Mouse (Mus musculus) left cerebral cortex, adult 2 months (tissue): ENCODE data around the gene Alox8. TPM values are rescaled to one million over a fixed set of nuclear protein-coding genes. Genes with fewer than 3 reads are reported as not detected.
A peak's percentile ranks its signal among the peaks of the same experiment; 100 is the strongest.

Source experiments
- DNase-seq, 2 experiments: peaks; one replicate each; pipeline ENCODE4 v3.0.0; 2021 to 2022; ENCODE audit warnings: low spot score in 2 of 2, mixed read lengths in 1 of 2; ENCODE audit errors: extremely low spot score in 1 of 2
- H3K27ac ChIP-seq: fragments of 200-600 bp; 2 replicates; pipeline ENCODE4 v1.8.1; 2022
- H3K4me3 ChIP-seq: fragments of 200-600 bp; 2 replicates; pipeline ENCODE4 v1.8.1; 2022
- CTCF ChIP-seq: fragments of 200-600 bp; IDR thresholded peaks from 2 replicates; pipeline ENCODE4 v1.8.1; 2022; ENCODE audit warnings: antibody characterized with exemption, mild to moderate bottlenecking, moderate library complexity
- intact Hi-C: fragments of 180-260 bp; cut with DNase I; formaldehyde crosslinking; loops from one replicate; pipeline ENCODE4 v1.15.1; 2025
- long read RNA-seq, 2 experiments: library from polyadenylated mRNA; stranded (forward); transcript quantifications; one replicate each; pipeline ENCODE4 v2.0.0; 2021; ENCODE audit warnings: borderline mapping rate in 2 of 2
- total RNA-seq, 2 experiments: library from RNA; stranded (reverse); gene quantifications; 2 replicates each; pipeline ENCODE4 v1.2.3; 2021

The Alox8 gene
- total RNA-seq: 1 to 10 TPM; 6.1 to 6.4 TPM
- long read RNA-seq, experiment 1, partial matches to known transcripts: 6 of 7 reads
- long read RNA-seq, experiment 1, other reads (novel, unspliced or antisense): 0 of 7 reads
- long read RNA-seq, experiment 2, partial matches to known transcripts: 5 of 7 reads
- long read RNA-seq, experiment 2, other reads (novel, unspliced or antisense): 2 of 7 reads

- peak within 1 kb of the TSS; percentile 43 for H3K4me3 ChIP-seq
- no peak for TF ChIP-seq CTCF
- DNase-seq: no peak
- H3K27ac ChIP-seq: no peak within 1 kb of the TSS
- intact Hi-C loops: no loop called here
Observed at GRCm38 (mm10) chr11:69197743-69198142, at the start of gene Alox8. Gene Alox8 (minus strand): TSS chr11:69197843.

GRCm38 (mm10) chr11:69245643-69246042, 48.0 kb upstream of the Alox8 start:
- H3K27ac ChIP-seq: no peak overlapping the region
- peak overlapping the region; percentile 3; the same call in 1 of the 2 replicates for H3K4me3 ChIP-seq
- no peak for DNase-seq
- TF ChIP-seq CTCF: no peak
- intact Hi-C loops: loop anchor here (1.0 kb wide), 1 partner anchor 52 kb away; no protein-coding TSS in a partner anchor

- DNase-seq: peak; percentile 43 to 46
- peak; percentile 71 for TF ChIP-seq CTCF
- Histone ChIP-seq H3K27ac (no peak overlapping the region), H3K4me3 (no peak overlapping the region)
- intact Hi-C loops: loop anchor here (1.0 kb wide), 1 partner anchor 52 kb away; no protein-coding TSS in a partner anchor
Observed at GRCm38 (mm10) chr11:69244911-69245310, 47.3 kb upstream of the Alox8 start.

GRCm38 (mm10) chr11:69236926-69237260, 39.2 kb upstream of the Alox8 start, which contains the start of gene Gucy2e:
Gene Gucy2e (minus strand): TSS chr11:69237036.
- TF ChIP-seq CTCF: no peak
- Histone ChIP-seq H3K27ac (peak within 1 kb of the TSS; percentile 83), H3K4me3 (peak within 1 kb of the TSS; percentile 62)
- no peak for DNase-seq
- intact Hi-C loops: loop anchor here (5.0 kb wide), 1 partner anchor 175 kb away; no protein-coding TSS in a partner anchor

- no peak for TF ChIP-seq CTCF
- H3K27ac ChIP-seq: peak overlapping the region; percentile 83
- intact Hi-C loops: loop anchor here (5.0 kb wide), 1 partner anchor 174 kb away; no protein-coding TSS in a partner anchor
- no peak for DNase-seq
- peak overlapping the region; percentile 62 for H3K4me3 ChIP-seq
Observed at GRCm38 (mm10) chr11:69236061-69236925, 38.6 kb upstream of the Alox8 start.

- Histone ChIP-seq H3K4me3 (peak overlapping the region; percentile 62), H3K27ac (peak overlapping the region; percentile 83)
- TF ChIP-seq CTCF: peak; percentile 34
- peak; percentile 68 for DNase-seq
- intact Hi-C loops: loop anchor here (2.0 to 5.0 kb wide), 2 partner anchors 43 to 173 kb away; no protein-coding TSS in a partner anchor
Observed at GRCm38 (mm10) chr11:69235285-69236060, 37.8 kb upstream of the Alox8 start.

GRCm38 (mm10) chr11:69233141-69233540, 35.5 kb upstream of the Alox8 start:
- TF ChIP-seq CTCF: no peak
- DNase-seq: no peak
- Histone ChIP-seq H3K4me3 (no peak overlapping the region), H3K27ac (no peak overlapping the region)
- intact Hi-C loops: loop anchor here (5.0 kb wide), 1 partner anchor 101 kb away; no protein-coding TSS in a partner anchor

- DNase-seq: no peak
- H3K27ac ChIP-seq: no peak overlapping the region
- intact Hi-C loops: loop anchor here (1.0 to 5.0 kb wide), 2 partner anchors 37 to 98 kb away; no protein-coding TSS in a partner anchor
- TF ChIP-seq CTCF: peak; percentile 37
- H3K4me3 ChIP-seq: no peak overlapping the region
Observed at GRCm38 (mm10) chr11:69230420-69230819, 32.8 kb upstream of the Alox8 start.

GRCm38 (mm10) chr11:69225715-69226114, 28.1 kb upstream of the Alox8 start:
- intact Hi-C loops: no loop called here
- DNase-seq: no peak
- no peak for TF ChIP-seq CTCF
- Histone ChIP-seq H3K27ac (no peak overlapping the region), H3K4me3 (no peak overlapping the region)

GRCm38 (mm10) chr11:69223101-69223500, 25.5 kb upstream of the Alox8 start:
- Histone ChIP-seq H3K4me3 (no peak overlapping the region), H3K27ac (no peak overlapping the region)
- intact Hi-C loops: no loop called here
- no peak for DNase-seq
- TF ChIP-seq CTCF: no peak

GRCm38 (mm10) chr11:69221070-69221469, 23.4 kb upstream of the Alox8 start:
- DNase-seq: no peak
- intact Hi-C loops: no loop called here
- Histone ChIP-seq H3K27ac (no peak overlapping the region), H3K4me3 (no peak overlapping the region)
- TF ChIP-seq CTCF: no peak
